Mouse (Mus musculus): ENCODE measurements around the gene Slit1. TPM values are rescaled to one million over a fixed set of nuclear protein-coding genes. Genes with fewer than 3 reads are reported as not detected.

Slit1 gene
- polyA plus RNA-seq, 1 experiment from 2014 or later: 0.09 TPM

- Histone ChIP-seq H3K9me3 (replicated peaks) (no peaks in the 10 kb centered on the region), H3K36me3 (no peaks in the 10 kb centered on the region), H3K27me3 (no peaks in the 10 kb centered on the region), H3K4me3 (no peak overlapping the region), H3K4me1 (replicated peaks) (no peaks in the 10 kb centered on the region), H3K27ac (no peak overlapping the region), H3K4me2 (no peak overlapping the region), H3K9ac (no peak overlapping the region)
- 11% methylated on average over 2 of the region's 2 CpGs for WGBS
- ATAC-seq (replicated peaks; ENCODE audit: insufficient number of reproducible peaks, insufficient read depth, low FRiP score, low read depth): no peak
Measured at GRCm38 (mm10) chr19:41723337-41723736, 20.1 kb downstream of the Slit1 start.

GRCm38 (mm10) chr19:41719436-41719835 lies 24.0 kb downstream of the Slit1 start:
- 79% methylated on average over 8 of the region's 8 CpGs for WGBS
- no peak overlapping the region for H3K9ac ChIP-seq
- ATAC-seq (replicated peaks; ENCODE audit: insufficient number of reproducible peaks, insufficient read depth, low FRiP score, low read depth): no peak
- H3K4me3 ChIP-seq: no peak overlapping the region
- H3K27me3 ChIP-seq: peaks cover 9% of the 10 kb centered on the region
- no peaks in the 10 kb centered on the region for H3K36me3 ChIP-seq
- H3K9me3 ChIP-seq (replicated peaks): no peaks in the 10 kb centered on the region
- no peak overlapping the region for H3K4me2 ChIP-seq
- no peak overlapping the region for H3K27ac ChIP-seq
- peaks cover 6% of the 10 kb centered on the region; the same call in 1 of the 2 replicates for H3K4me1 ChIP-seq (replicated peaks)

GRCm38 (mm10) chr19:41716233-41717218 lies 26.9 kb downstream of the Slit1 start:
- Histone ChIP-seq H3K9me3 (replicated peaks) (no peaks in the 10 kb centered on the region), H3K27ac (no peak overlapping the region), H3K4me3 (no peak overlapping the region), H3K36me3 (no peaks in the 10 kb centered on the region), H3K4me2 (0 out of 2 replicates have a peak overlapping the region, but pooled peaks have one; percentile 2), H3K9ac (no peak overlapping the region), H3K4me1 (replicated peaks) (peaks cover 6% of the 10 kb centered on the region; the same call in 1 of the 2 replicates), H3K27me3 (peaks cover 9% of the 10 kb centered on the region)
- no peak for ATAC-seq (replicated peaks; ENCODE audit: insufficient number of reproducible peaks, insufficient read depth, low FRiP score, low read depth)
- WGBS: 30% methylated on average over 19 of the region's 19 CpGs

GRCm38 (mm10) chr19:41714431-41714917 lies 29.0 kb downstream of the Slit1 start:
- Histone ChIP-seq H3K4me2 (no peak overlapping the region), H3K27me3 (peaks cover 9% of the 10 kb centered on the region), H3K4me3 (no peak overlapping the region), H3K36me3 (no peaks in the 10 kb centered on the region), H3K9me3 (replicated peaks) (no peaks in the 10 kb centered on the region), H3K4me1 (replicated peaks) (peaks cover 6% of the 10 kb centered on the region; the same call in 1 of the 2 replicates), H3K9ac (no peak overlapping the region), H3K27ac (no peak overlapping the region)
- ATAC-seq (replicated peaks; ENCODE audit: insufficient number of reproducible peaks, insufficient read depth, low FRiP score, low read depth): no peak
- WGBS: 64% methylated on average over 9 of the region's 9 CpGs

- ATAC-seq (replicated peaks; ENCODE audit: insufficient number of reproducible peaks, insufficient read depth, low FRiP score, low read depth): no peak
- 90% methylated on average over 8 of the region's 8 CpGs for WGBS
- Histone ChIP-seq H3K9me3 (replicated peaks) (no peaks in the 10 kb centered on the region), H3K27ac (no peak overlapping the region), H3K9ac (no peak overlapping the region), H3K4me3 (no peak overlapping the region), H3K27me3 (peaks cover 9% of the 10 kb centered on the region), H3K36me3 (no peaks in the 10 kb centered on the region), H3K4me2 (no peak overlapping the region), H3K4me1 (replicated peaks) (peaks cover 6% of the 10 kb centered on the region; the same call in 1 of the 2 replicates)
Measured at GRCm38 (mm10) chr19:41712829-41713228, 30.6 kb downstream of the Slit1 start.

- 83% methylated on average over 9 of the region's 9 CpGs for WGBS
- no peaks in the 10 kb centered on the region for H3K9me3 ChIP-seq (replicated peaks)
Measured at GRCm38 (mm10) chr19:41711665-41712064, 31.8 kb downstream of the Slit1 start.

GRCm38 (mm10) chr19:41709497-41710165 lies 33.8 kb downstream of the Slit1 start:
- no peak overlapping the region for H3K9ac ChIP-seq
- H3K4me3 ChIP-seq: no peak overlapping the region
- no peaks in the 10 kb centered on the region for H3K36me3 ChIP-seq
- H3K9me3 ChIP-seq (replicated peaks): no peaks in the 10 kb centered on the region
- H3K4me2 ChIP-seq: no peak overlapping the region
- no peaks in the 10 kb centered on the region for H3K4me1 ChIP-seq (replicated peaks)
- H3K27ac ChIP-seq: no peak overlapping the region
- WGBS: 78% methylated on average over 12 of the region's 12 CpGs
- H3K27me3 ChIP-seq: peaks cover 8% of the 10 kb centered on the region
- no peak for ATAC-seq (replicated peaks; ENCODE audit: insufficient number of reproducible peaks, insufficient read depth, low FRiP score, low read depth)

More at GRCm38 (mm10) chr19:41711665-41712064, 31.8 kb downstream of the Slit1 start:
- no peaks in the 10 kb centered on the region for H3K36me3 ChIP-seq
- no peak overlapping the region for H3K4me3 ChIP-seq
- no peak overlapping the region for H3K27ac ChIP-seq
- ATAC-seq (replicated peaks; ENCODE audit: insufficient number of reproducible peaks, insufficient read depth, low FRiP score, low read depth): no peak
- no peak overlapping the region for H3K4me2 ChIP-seq
- peaks cover 9% of the 10 kb centered on the region for H3K27me3 ChIP-seq
- no peak overlapping the region for H3K9ac ChIP-seq
- peaks cover 6% of the 10 kb centered on the region; the same call in 1 of the 2 replicates for H3K4me1 ChIP-seq (replicated peaks)

- Histone ChIP-seq H3K27ac (no peak overlapping the region), H3K9ac (no peak overlapping the region), H3K4me1 (replicated peaks) (no peaks in the 10 kb centered on the region), H3K4me2 (no peak overlapping the region), H3K27me3 (peaks cover 8% of the 10 kb centered on the region), H3K36me3 (no peaks in the 10 kb centered on the region), H3K9me3 (replicated peaks) (no peaks in the 10 kb centered on the region), H3K4me3 (no peak overlapping the region)
- ATAC-seq (replicated peaks; ENCODE audit: insufficient number of reproducible peaks, insufficient read depth, low FRiP score, low read depth): no peak
- WGBS: 51% methylated on average over 12 of the region's 12 CpGs
Measured at GRCm38 (mm10) chr19:41707850-41708249, 35.6 kb downstream of the Slit1 start.

GRCm38 (mm10) chr19:41706094-41706828 lies 37.2 kb downstream of the Slit1 start:
- Histone ChIP-seq H3K27me3 (peaks cover 11% of the 10 kb centered on the region; the same call in 1 of the 2 replicates), H3K27ac (no peak overlapping the region), H3K4me3 (no peak overlapping the region), H3K9ac (no peak overlapping the region), H3K36me3 (no peaks in the 10 kb centered on the region), H3K4me1 (replicated peaks) (no peaks in the 10 kb centered on the region), H3K9me3 (replicated peaks) (no peaks in the 10 kb centered on the region), H3K4me2 (no peak overlapping the region)
- ATAC-seq (replicated peaks; ENCODE audit: insufficient number of reproducible peaks, insufficient read depth, low FRiP score, low read depth): no peak
- WGBS: 72% methylated on average over 17 of the region's 17 CpGs

GRCm38 (mm10) chr19:41705416-41705815 lies 38.0 kb downstream of the Slit1 start:
- H3K27ac ChIP-seq: no peak overlapping the region
- no peak overlapping the region for H3K4me2 ChIP-seq
- no peaks in the 10 kb centered on the region for H3K36me3 ChIP-seq
- no peak for ATAC-seq (replicated peaks; ENCODE audit: insufficient number of reproducible peaks, insufficient read depth, low FRiP score, low read depth)
- H3K9me3 ChIP-seq (replicated peaks): no peaks in the 10 kb centered on the region
- H3K4me1 ChIP-seq (replicated peaks): no peaks in the 10 kb centered on the region
- peaks cover 11% of the 10 kb centered on the region; the same call in 1 of the 2 replicates for H3K27me3 ChIP-seq
- 38% methylated on average over 12 of the region's 12 CpGs for WGBS
- H3K9ac ChIP-seq: no peak overlapping the region
- H3K4me3 ChIP-seq: no peak overlapping the region
